Mouse (Mus musculus) pancreas, adult 10 weeks (tissue): ENCODE results near the gene Clstn2. TPM values are rescaled to one million over a fixed set of nuclear protein-coding genes. Genes with fewer than 3 reads are reported as not detected.

ENCODE experiments used
- polyA plus RNA-seq: library from polyadenylated mRNA; stranded (reverse); fragments of 350-450 nt; fragmentation: Illumina TruSeq; extraction: RNeasy Lipid Tissue Mini Kit (QIAGEN cat#74804); gene quantifications from one replicate; pipeline ENCODE4 v1.2.3, GENCODE M21; 2015; ENCODE audit warnings: low read depth, low replicate concordance; ENCODE audit not compliant: insufficient read depth

The Clstn2 gene
- not detected for polyA plus RNA-seq

GRCm38 (mm10) chr9:98032573-98033272, at the start of gene Clstn2:
Gene Clstn2 (minus strand): TSS chr9:98033181.

